Mouse (Mus musculus): Measurements from ENCODE around the gene Gm28919. TPM values are rescaled to one million over a fixed set of nuclear protein-coding genes. Genes with fewer than 3 reads are reported as not detected.

Gm28919 gene
- not detected for total RNA-seq (2023)

GRCm38 (mm10) chrY:6583246-6583645 lies at the start of gene Gm28919:
Gene Gm28919 (plus strand): TSS chrY:6583546.

Other genes starting within 250 kb of the Gm28919 start
- not detected for gene Gm21719, start 99.3 kb downstream of the Gm28919 start, total RNA-seq (2023)

Measured in CD8-positive naive resting alpha-beta T cell, adult 57 days (primary cell).